Mouse (Mus musculus): ENCODE results near the gene Gm20388. TPM values are rescaled to one million over a fixed set of nuclear protein-coding genes. Genes with fewer than 3 reads are reported as not detected.

Gm20388 gene
- total and polyA plus RNA-seq, 2 experiments from 2014 or later: 17.3 TPM; not detected in 1

- no peak overlapping the region for H3K9ac ChIP-seq (replicated peaks; ENCODE audit: low read depth, low read length)
- no peak overlapping the region for H3K4me3 ChIP-seq (ENCODE audit: low read depth, low read length)
- TF ChIP-seq CTCF (IDR thresholded peaks at IDR 0.05; ENCODE audit: low read depth): no peak
- no peak for TF ChIP-seq EP300 (IDR thresholded peaks at IDR 0.05; ENCODE audit: low read depth)
- H3K9me3 ChIP-seq (replicated peaks; ENCODE audit: control insufficient read depth, low read length): no peaks in the 10 kb centered on the region
- WGBS: 83% methylated on average over 4 of the region's 4 CpGs
- no peak for DNase-seq (ENCODE audit: low spot score)
- no peak overlapping the region for H3K4me2 ChIP-seq (ENCODE audit: low read depth, low read length)
- H3K36me3 ChIP-seq (replicated peaks; ENCODE audit: control insufficient read depth, insufficient read depth, low read length): no peaks in the 10 kb centered on the region
- no peak overlapping the region for H3K27ac ChIP-seq (ENCODE audit: low read depth)
- no peak for ATAC-seq (ENCODE audit: insufficient read depth, low read depth)
- H3K27me3 ChIP-seq (ENCODE audit: control insufficient read depth, insufficient read depth, low read length): no peaks in the 10 kb centered on the region
- peaks cover 34% of the 10 kb centered on the region for H3K4me1 ChIP-seq (ENCODE audit: control insufficient read depth, insufficient read depth)
Observed at GRCm38 (mm10) chr8:119915298-119915697, 4.7 kb downstream of the Gm20388 start.

GRCm38 (mm10) chr8:119916237-119916892, 5.7 kb downstream of the Gm20388 start:
- Histone ChIP-seq H3K36me3 (replicated peaks; ENCODE audit: control insufficient read depth, insufficient read depth, low read length) (no peaks in the 10 kb centered on the region), H3K4me3 (ENCODE audit: low read depth, low read length) (no peak overlapping the region), H3K9ac (replicated peaks; ENCODE audit: low read depth, low read length) (0 out of 2 replicates have a peak overlapping the region, but pooled peaks have one; percentile 11), H3K4me2 (ENCODE audit: low read depth, low read length) (no peak overlapping the region), H3K9me3 (replicated peaks; ENCODE audit: control insufficient read depth, low read length) (no peaks in the 10 kb centered on the region), H3K27ac (ENCODE audit: low read depth) (no peak overlapping the region), H3K4me1 (ENCODE audit: control insufficient read depth, insufficient read depth) (peaks cover 30% of the 10 kb centered on the region), H3K27me3 (ENCODE audit: control insufficient read depth, insufficient read depth, low read length) (no peaks in the 10 kb centered on the region)
- no peak for TF ChIP-seq CTCF (IDR thresholded peaks at IDR 0.05; ENCODE audit: low read depth)
- TF ChIP-seq EP300 (IDR thresholded peaks at IDR 0.05; ENCODE audit: low read depth): no peak
- DNase-seq (ENCODE audit: low spot score): no peak
- WGBS: 72% methylated on average over 16 of the region's 16 CpGs
- no peak for ATAC-seq (ENCODE audit: insufficient read depth, low read depth)

DNA sequence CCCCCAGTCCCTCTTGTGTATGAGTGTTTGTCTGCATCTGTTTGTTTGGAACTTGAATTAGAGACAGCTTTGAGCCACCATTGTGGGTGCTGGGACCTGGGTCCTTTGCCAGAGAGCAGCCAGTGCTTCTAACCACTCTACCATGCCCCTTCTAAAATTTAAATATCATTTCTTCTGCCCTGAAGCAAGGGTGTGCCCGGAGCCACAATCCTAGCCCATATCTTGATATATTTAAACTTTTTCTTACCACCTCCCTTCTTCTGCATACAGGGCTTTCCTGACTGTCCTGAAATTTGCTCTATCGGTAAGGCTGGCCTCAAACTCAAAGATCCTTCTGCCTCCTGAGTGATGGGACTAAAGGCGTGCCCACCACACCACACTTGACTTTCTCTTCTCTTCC, 6.8 kb downstream of the Gm20388 start:
- ATAC-seq (ENCODE audit: insufficient read depth, low read depth) (no peak), DNase-seq (ENCODE audit: low spot score) (no peak)
- Histone ChIP-seq H3K4me1 (ENCODE audit: control insufficient read depth, insufficient read depth) (peaks cover 20% of the 10 kb centered on the region), H3K4me3 (ENCODE audit: low read depth, low read length) (no peak overlapping the region), H3K4me2 (ENCODE audit: low read depth, low read length) (no peak overlapping the region), H3K36me3 (replicated peaks; ENCODE audit: control insufficient read depth, insufficient read depth, low read length) (no peaks in the 10 kb centered on the region), H3K9ac (replicated peaks; ENCODE audit: low read depth, low read length) (no peak overlapping the region), H3K27me3 (ENCODE audit: control insufficient read depth, insufficient read depth, low read length) (no peaks in the 10 kb centered on the region), H3K9me3 (replicated peaks; ENCODE audit: control insufficient read depth, low read length) (no peaks in the 10 kb centered on the region), H3K27ac (ENCODE audit: low read depth) (no peak overlapping the region)
- TF ChIP-seq CTCF (IDR thresholded peaks at IDR 0.05; ENCODE audit: low read depth) (no peak), EP300 (IDR thresholded peaks at IDR 0.05; ENCODE audit: low read depth) (no peak)
- WGBS: 85% methylated on average over 3 of the region's 3 CpGs

GRCm38 (mm10) chr8:119918155-119918567, 7.5 kb downstream of the Gm20388 start:
- Histone ChIP-seq H3K4me3 (ENCODE audit: low read depth, low read length) (no peak overlapping the region), H3K4me1 (ENCODE audit: control insufficient read depth, insufficient read depth) (peaks cover 17% of the 10 kb centered on the region; the same call in 1 of the 2 replicates), H3K9me3 (replicated peaks; ENCODE audit: control insufficient read depth, low read length) (no peaks in the 10 kb centered on the region), H3K27ac (ENCODE audit: low read depth) (no peak overlapping the region), H3K4me2 (ENCODE audit: low read depth, low read length) (no peak overlapping the region), H3K36me3 (replicated peaks; ENCODE audit: control insufficient read depth, insufficient read depth, low read length) (no peaks in the 10 kb centered on the region), H3K27me3 (ENCODE audit: control insufficient read depth, insufficient read depth, low read length) (no peaks in the 10 kb centered on the region), H3K9ac (replicated peaks; ENCODE audit: low read depth, low read length) (no peak overlapping the region)
- 6% methylated on average over 1 of the region's 1 CpGs for WGBS
- ATAC-seq (ENCODE audit: insufficient read depth, low read depth): no peak
- no peak for DNase-seq (ENCODE audit: low spot score)
- TF ChIP-seq CTCF (IDR thresholded peaks at IDR 0.05; ENCODE audit: low read depth) (no peak), EP300 (IDR thresholded peaks at IDR 0.05; ENCODE audit: low read depth) (no peak)

GRCm38 (mm10) chr8:119923259-119923658, 12.6 kb downstream of the Gm20388 start:
- TF ChIP-seq CTCF (IDR thresholded peaks at IDR 0.05; ENCODE audit: low read depth) (no peak), EP300 (IDR thresholded peaks at IDR 0.05; ENCODE audit: low read depth) (no peak)
- Histone ChIP-seq H3K4me3 (ENCODE audit: low read depth, low read length) (no peak overlapping the region), H3K4me2 (ENCODE audit: low read depth, low read length) (no peak overlapping the region), H3K36me3 (replicated peaks; ENCODE audit: control insufficient read depth, insufficient read depth, low read length) (no peaks in the 10 kb centered on the region), H3K4me1 (ENCODE audit: control insufficient read depth, insufficient read depth) (peaks cover 18% of the 10 kb centered on the region; the same call in 1 of the 2 replicates), H3K9ac (replicated peaks; ENCODE audit: low read depth, low read length) (no peak overlapping the region), H3K9me3 (replicated peaks; ENCODE audit: control insufficient read depth, low read length) (no peaks in the 10 kb centered on the region), H3K27ac (ENCODE audit: low read depth) (no peak overlapping the region), H3K27me3 (ENCODE audit: control insufficient read depth, insufficient read depth, low read length) (no peaks in the 10 kb centered on the region)
- 92% methylated on average over 5 of the region's 5 CpGs for WGBS
- DNase-seq (ENCODE audit: low spot score): no peak
- no peak for ATAC-seq (ENCODE audit: insufficient read depth, low read depth)

- no peaks in the 10 kb centered on the region for H3K9me3 ChIP-seq (replicated peaks; ENCODE audit: control insufficient read depth, low read length)
- peaks cover 18% of the 10 kb centered on the region; the same call in 1 of the 2 replicates for H3K4me1 ChIP-seq (ENCODE audit: control insufficient read depth, insufficient read depth)
- TF ChIP-seq EP300 (IDR thresholded peaks at IDR 0.05; ENCODE audit: low read depth) (no peak), CTCF (IDR thresholded peaks at IDR 0.05; ENCODE audit: low read depth) (no peak)
- ATAC-seq (ENCODE audit: insufficient read depth, low read depth) (no peak), DNase-seq (ENCODE audit: low spot score) (no peak)
- H3K9ac ChIP-seq (replicated peaks; ENCODE audit: low read depth, low read length): no peak overlapping the region
- H3K4me3 ChIP-seq (ENCODE audit: low read depth, low read length): no peak overlapping the region
- no peaks in the 10 kb centered on the region for H3K27me3 ChIP-seq (ENCODE audit: control insufficient read depth, insufficient read depth, low read length)
- no peak overlapping the region for H3K4me2 ChIP-seq (ENCODE audit: low read depth, low read length)
- WGBS: 89% methylated on average over 4 of the region's 4 CpGs
- H3K36me3 ChIP-seq (replicated peaks; ENCODE audit: control insufficient read depth, insufficient read depth, low read length): no peaks in the 10 kb centered on the region
- H3K27ac ChIP-seq (ENCODE audit: low read depth): peak overlapping the region; percentile 36; the same call in 1 of the 2 replicates
Observed at GRCm38 (mm10) chr8:119925428-119925827, 14.8 kb downstream of the Gm20388 start.
